Mouse (Mus musculus): ENCODE results near the gene Nbea. TPM values are rescaled to one million over a fixed set of nuclear protein-coding genes. Genes with fewer than 3 reads are reported as not detected.
A peak's percentile ranks its signal among the peaks of the same experiment; 100 is the strongest.

Gene Nbea
- polyA plus RNA-seq, 1 experiment from 2014 or later, result 54.2 TPM

- Histone ChIP-seq H3K4me3 (ENCODE audit: low read length) (no peak overlapping the region), H3K27me3 (replicated peaks; ENCODE audit: control insufficient read depth, insufficient read depth, low read length) (no peaks in the 10 kb centered on the region), H3K27ac (ENCODE audit: low read depth, low read length) (peak overlapping the region; percentile 69), H3K4me2 (ENCODE audit: low read length) (no peak overlapping the region), H3K4me1 (ENCODE audit: control insufficient read depth, insufficient read depth, low read depth, low read length) (peaks cover 23% of the 10 kb centered on the region), H3K9ac (ENCODE audit: low read depth, low read length) (no peak overlapping the region; the same call in 1 of the 2 replicates), H3K9me3 (ENCODE audit: control insufficient read depth, low read length) (no peaks in the 10 kb centered on the region), H3K36me3 (ENCODE audit: control insufficient read depth, insufficient read depth, low read length) (no peaks in the 10 kb centered on the region)
- ATAC-seq, result peak; percentile 62
- 33% methylated on average over 11 of the region's 11 CpGs for WGBS
These were observed 432.9 kb downstream of the Nbea start for GRCm38 (mm10) chr3:55750445-55751065.

GRCm38 (mm10) chr3:55743885-55744284, 439.6 kb downstream of the Nbea start:
- Histone ChIP-seq H3K4me3 (ENCODE audit: low read length) (no peak overlapping the region), H3K36me3 (ENCODE audit: control insufficient read depth, insufficient read depth, low read length) (no peaks in the 10 kb centered on the region), H3K27me3 (replicated peaks; ENCODE audit: control insufficient read depth, insufficient read depth, low read length) (no peaks in the 10 kb centered on the region), H3K9me3 (ENCODE audit: control insufficient read depth, low read length) (no peaks in the 10 kb centered on the region), H3K4me2 (ENCODE audit: low read length) (no peak overlapping the region), H3K27ac (ENCODE audit: low read depth, low read length) (no peak overlapping the region), H3K9ac (ENCODE audit: low read depth, low read length) (no peak overlapping the region), H3K4me1 (ENCODE audit: control insufficient read depth, insufficient read depth, low read depth, low read length) (peaks cover 15% of the 10 kb centered on the region)
- ATAC-seq, result no peak
- WGBS, result 78% methylated on average over 5 of the region's 5 CpGs

GRCm38 (mm10) chr3:55742654-55743053, 440.8 kb downstream of the Nbea start:
- no peaks in the 10 kb centered on the region for H3K27me3 ChIP-seq (replicated peaks; ENCODE audit: control insufficient read depth, insufficient read depth, low read length)
- 44% methylated on average over 4 of the region's 4 CpGs for WGBS
- H3K4me1 ChIP-seq (ENCODE audit: control insufficient read depth, insufficient read depth, low read depth, low read length), result peaks cover 12% of the 10 kb centered on the region
- peak; percentile 43; the same call in 1 of the 2 replicates for ATAC-seq
- H3K9ac ChIP-seq (ENCODE audit: low read depth, low read length), result no peak overlapping the region
- no peaks in the 10 kb centered on the region for H3K9me3 ChIP-seq (ENCODE audit: control insufficient read depth, low read length)
- H3K27ac ChIP-seq (ENCODE audit: low read depth, low read length), result peak overlapping the region; percentile 73
- no peak overlapping the region for H3K4me2 ChIP-seq (ENCODE audit: low read length)
- H3K36me3 ChIP-seq (ENCODE audit: control insufficient read depth, insufficient read depth, low read length), result no peaks in the 10 kb centered on the region
- H3K4me3 ChIP-seq (ENCODE audit: low read length), result no peak overlapping the region

- Histone ChIP-seq H3K27me3 (replicated peaks; ENCODE audit: control insufficient read depth, insufficient read depth, low read length) (no peaks in the 10 kb centered on the region), H3K36me3 (ENCODE audit: control insufficient read depth, insufficient read depth, low read length) (no peaks in the 10 kb centered on the region), H3K4me1 (ENCODE audit: control insufficient read depth, insufficient read depth, low read depth, low read length) (peaks cover 12% of the 10 kb centered on the region), H3K4me2 (ENCODE audit: low read length) (no peak overlapping the region; the same call in 1 of the 2 replicates), H3K4me3 (ENCODE audit: low read length) (no peak overlapping the region), H3K9me3 (ENCODE audit: control insufficient read depth, low read length) (no peaks in the 10 kb centered on the region), H3K9ac (ENCODE audit: low read depth, low read length) (no peak overlapping the region), H3K27ac (ENCODE audit: low read depth, low read length) (peak overlapping the region; percentile 73)
- 68% methylated on average over 5 of the region's 5 CpGs for WGBS
- ATAC-seq, result peak; percentile 25; the same call in 1 of the 2 replicates
These were observed 441.3 kb downstream of the Nbea start for GRCm38 (mm10) chr3:55742218-55742617.

DNA sequence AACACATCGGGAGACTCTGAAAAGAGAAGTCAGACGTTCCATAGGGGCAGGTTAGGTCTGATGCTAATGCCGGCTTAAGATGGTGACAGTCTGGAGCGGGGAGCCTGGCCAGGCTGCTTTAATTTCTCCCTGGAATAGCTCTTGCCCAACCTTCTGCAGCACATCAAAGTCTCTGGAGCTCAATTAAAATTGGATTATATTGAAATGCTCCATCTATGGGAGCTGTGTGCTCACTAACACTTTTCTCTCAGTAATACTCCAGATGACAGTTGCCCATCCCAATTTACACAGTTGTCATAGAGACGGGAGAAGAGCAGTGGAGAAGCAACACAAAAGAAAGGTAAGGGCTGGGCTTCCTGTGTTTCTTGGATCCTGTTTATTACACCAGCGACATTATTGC, 442.1 kb downstream of the Nbea start:
- H3K4me1 ChIP-seq (ENCODE audit: control insufficient read depth, insufficient read depth, low read depth, low read length), result peaks cover 12% of the 10 kb centered on the region
- ATAC-seq, result peak; percentile 84
- H3K27ac ChIP-seq (ENCODE audit: low read depth, low read length), result peak overlapping the region; percentile 73
- H3K9ac ChIP-seq (ENCODE audit: low read depth, low read length), result no peak overlapping the region
- H3K36me3 ChIP-seq (ENCODE audit: control insufficient read depth, insufficient read depth, low read length), result no peaks in the 10 kb centered on the region
- H3K4me2 ChIP-seq (ENCODE audit: low read length), result no peak overlapping the region; the same call in 1 of the 2 replicates
- H3K27me3 ChIP-seq (replicated peaks; ENCODE audit: control insufficient read depth, insufficient read depth, low read length), result no peaks in the 10 kb centered on the region
- 41% methylated on average over 6 of the region's 6 CpGs for WGBS
- no peak overlapping the region for H3K4me3 ChIP-seq (ENCODE audit: low read length)
- no peaks in the 10 kb centered on the region for H3K9me3 ChIP-seq (ENCODE audit: control insufficient read depth, low read length)

DNA sequence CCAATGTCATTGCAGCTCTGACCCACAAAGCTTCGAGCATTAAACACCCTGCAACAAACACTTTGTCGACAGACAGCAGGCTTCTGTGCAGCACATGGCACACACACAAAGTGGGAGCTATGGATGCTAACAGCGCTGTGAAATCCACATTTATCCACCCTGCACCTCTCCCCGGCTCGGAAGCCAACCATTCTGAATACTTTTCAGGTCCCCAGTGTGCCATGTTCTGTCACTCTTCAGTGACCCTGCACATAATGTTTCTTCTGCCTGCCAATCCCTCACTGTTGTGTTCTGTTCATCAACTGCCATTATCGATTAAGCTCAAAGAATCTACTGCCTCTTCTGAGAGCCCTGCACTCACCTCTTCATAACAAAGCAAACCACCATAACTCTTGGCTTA, 449.8 kb downstream of the Nbea start:
- WGBS, result 43% methylated on average over 6 of the region's 6 CpGs
- no peak overlapping the region for H3K4me3 ChIP-seq (ENCODE audit: low read length)
- H3K27me3 ChIP-seq (replicated peaks; ENCODE audit: control insufficient read depth, insufficient read depth, low read length), result no peaks in the 10 kb centered on the region
- H3K9ac ChIP-seq (ENCODE audit: low read depth, low read length), result no peak overlapping the region
- no peak overlapping the region for H3K27ac ChIP-seq (ENCODE audit: low read depth, low read length)
- ATAC-seq, result peak; percentile 76
- H3K4me2 ChIP-seq (ENCODE audit: low read length), result no peak overlapping the region
- no peaks in the 10 kb centered on the region for H3K4me1 ChIP-seq (ENCODE audit: control insufficient read depth, insufficient read depth, low read depth, low read length)
- no peaks in the 10 kb centered on the region for H3K9me3 ChIP-seq (ENCODE audit: control insufficient read depth, low read length)
- H3K36me3 ChIP-seq (ENCODE audit: control insufficient read depth, insufficient read depth, low read length), result no peaks in the 10 kb centered on the region

DNA sequence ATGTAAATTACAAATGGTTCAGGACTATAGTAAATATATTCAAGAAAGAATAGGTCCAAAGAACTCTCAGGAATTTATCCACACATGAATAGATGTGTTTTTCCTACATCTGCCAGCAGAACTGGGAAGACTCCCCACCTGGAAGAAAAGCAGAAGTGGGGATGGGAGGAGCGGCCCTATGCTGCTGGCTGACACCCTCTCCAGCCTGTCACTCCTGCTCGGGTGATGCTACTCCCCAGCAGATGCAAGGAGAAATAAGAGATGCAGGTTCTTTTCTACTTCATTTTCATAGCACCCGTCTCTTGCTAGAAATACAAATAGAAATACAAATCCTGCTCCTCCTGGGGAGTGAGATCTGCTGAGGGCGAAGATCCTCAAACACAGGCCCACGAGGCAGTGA, 453.0 kb downstream of the Nbea start:
- 59% methylated on average over 5 of the region's 5 CpGs for WGBS
- no peak overlapping the region for H3K4me3 ChIP-seq (ENCODE audit: low read length)
- H3K4me1 ChIP-seq (ENCODE audit: control insufficient read depth, insufficient read depth, low read depth, low read length), result no peaks in the 10 kb centered on the region
- no peak for ATAC-seq
- H3K27ac ChIP-seq (ENCODE audit: low read depth, low read length), result no peak overlapping the region
- no peak overlapping the region for H3K9ac ChIP-seq (ENCODE audit: low read depth, low read length)
- H3K27me3 ChIP-seq (replicated peaks; ENCODE audit: control insufficient read depth, insufficient read depth, low read length), result no peaks in the 10 kb centered on the region
- H3K9me3 ChIP-seq (ENCODE audit: control insufficient read depth, low read length), result no peaks in the 10 kb centered on the region
- no peak overlapping the region for H3K4me2 ChIP-seq (ENCODE audit: low read length)
- no peaks in the 10 kb centered on the region for H3K36me3 ChIP-seq (ENCODE audit: control insufficient read depth, insufficient read depth, low read length)

DNA sequence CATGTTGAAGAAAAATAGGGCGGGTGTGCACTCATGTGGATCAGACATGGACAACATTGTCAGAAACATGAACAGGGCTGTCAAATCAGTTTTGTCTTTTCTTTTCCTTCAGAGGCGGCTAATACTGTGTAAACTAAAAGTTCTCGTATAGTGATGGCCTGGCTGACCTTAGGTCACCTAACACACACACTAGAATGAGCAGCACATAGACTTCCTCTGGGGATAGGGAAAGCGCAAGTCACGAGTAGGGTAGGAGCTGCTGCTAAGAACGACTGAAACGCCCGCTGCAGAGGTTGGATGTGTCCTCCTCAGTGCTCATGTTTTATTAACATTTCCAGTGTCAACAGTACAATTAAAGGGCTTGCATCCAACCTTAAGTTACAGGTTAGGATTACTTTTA, 453.4 kb downstream of the Nbea start:
- Histone ChIP-seq H3K4me1 (ENCODE audit: control insufficient read depth, insufficient read depth, low read depth, low read length) (no peaks in the 10 kb centered on the region), H3K9ac (ENCODE audit: low read depth, low read length) (no peak overlapping the region), H3K27me3 (replicated peaks; ENCODE audit: control insufficient read depth, insufficient read depth, low read length) (no peaks in the 10 kb centered on the region), H3K27ac (ENCODE audit: low read depth, low read length) (no peak overlapping the region), H3K4me2 (ENCODE audit: low read length) (no peak overlapping the region), H3K36me3 (ENCODE audit: control insufficient read depth, insufficient read depth, low read length) (no peaks in the 10 kb centered on the region), H3K9me3 (ENCODE audit: control insufficient read depth, low read length) (no peaks in the 10 kb centered on the region), H3K4me3 (ENCODE audit: low read length) (no peak overlapping the region)
- ATAC-seq, result no peak
- WGBS, result 56% methylated on average over 8 of the region's 8 CpGs

DNA sequence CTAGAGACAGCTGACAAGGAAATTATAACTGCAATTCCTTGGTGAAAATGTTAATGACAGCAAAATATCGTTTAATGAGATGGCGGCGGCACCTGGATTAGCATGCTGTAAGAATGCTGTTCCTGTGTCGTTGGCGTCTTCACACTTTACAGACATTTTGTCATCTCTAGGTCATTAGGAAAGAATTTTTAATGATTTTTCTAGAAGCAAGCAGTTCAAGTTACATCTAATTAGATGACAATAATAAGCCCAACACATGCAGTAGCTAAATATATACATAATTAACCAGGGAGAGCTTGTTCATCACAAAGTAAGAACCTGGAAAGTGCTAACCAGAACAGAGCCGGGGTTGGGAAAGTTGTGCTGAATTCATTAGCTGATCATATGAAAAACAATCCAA, 469.2 kb downstream of the Nbea start:
- Histone ChIP-seq H3K4me1 (ENCODE audit: control insufficient read depth, insufficient read depth, low read depth, low read length) (no peaks in the 10 kb centered on the region; the same call in 1 of the 2 replicates), H3K36me3 (ENCODE audit: control insufficient read depth, insufficient read depth, low read length) (peaks cover 14% of the 10 kb centered on the region), H3K27ac (ENCODE audit: low read depth, low read length) (no peak overlapping the region), H3K4me3 (ENCODE audit: low read length) (no peak overlapping the region), H3K9me3 (ENCODE audit: control insufficient read depth, low read length) (no peaks in the 10 kb centered on the region), H3K27me3 (replicated peaks; ENCODE audit: control insufficient read depth, insufficient read depth, low read length) (no peaks in the 10 kb centered on the region), H3K9ac (ENCODE audit: low read depth, low read length) (no peak overlapping the region), H3K4me2 (ENCODE audit: low read length) (no peak overlapping the region)
- WGBS, result 58% methylated on average over 6 of the region's 6 CpGs
- ATAC-seq, result peak; percentile 35; the same call in 1 of the 2 replicates

All from hindbrain, embryonic 16.5 days (tissue).